Mouse (Mus musculus) frontal cortex, adult (tissue): ENCODE measurements around the gene Lbx1.

Source experiments
- ATAC-seq: cut with Nextera tagmentation; 2 replicates; pipeline ENCODE4 v1.9.2; 2017; ENCODE audit warnings: mild to moderate bottlenecking, moderate library complexity, mixed read lengths; ENCODE audit not compliant: low TSS enrichment

The Lbx1 gene

DNA sequence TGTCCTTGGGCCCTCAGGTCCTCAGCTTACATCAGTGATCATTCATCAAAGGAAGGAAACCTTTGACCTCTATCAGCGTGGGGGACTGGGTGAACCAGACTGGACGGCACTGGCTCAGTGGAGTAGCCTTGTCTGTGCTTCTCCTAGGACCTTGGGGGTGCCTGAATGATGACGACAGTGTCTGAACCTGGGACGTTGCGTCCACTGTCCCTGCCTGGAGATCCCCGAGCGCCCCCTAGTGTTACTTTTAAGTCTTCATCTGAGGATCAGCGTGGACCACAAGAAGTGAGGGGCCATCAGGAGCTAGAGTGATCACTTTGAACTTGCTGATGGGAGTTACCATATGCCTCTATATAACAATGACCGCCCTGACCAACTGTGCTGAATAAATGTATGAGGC lies 19.4 kb downstream of the Lbx1 start:
- ATAC-seq, result no peak

DNA sequence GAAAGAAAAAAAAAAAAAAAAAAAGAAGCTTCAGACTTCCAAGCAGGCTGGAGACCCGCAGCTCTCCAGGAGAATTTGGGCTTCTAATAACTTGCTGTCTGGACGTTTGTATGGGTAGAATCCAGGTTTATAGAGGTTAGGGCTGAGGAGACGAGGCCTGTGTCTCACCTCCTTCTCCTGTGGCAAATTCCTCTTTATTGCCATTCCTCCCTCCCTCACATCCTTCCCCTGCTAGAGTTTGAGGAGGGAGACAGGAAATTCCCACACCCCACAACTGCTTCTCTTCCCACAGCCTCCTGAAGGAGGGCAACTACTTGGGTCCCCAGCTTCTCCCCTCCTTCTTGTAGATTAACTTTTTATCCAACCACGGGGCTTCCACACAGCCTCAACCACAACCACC lies 20.2 kb downstream of the Lbx1 start:
- ATAC-seq, result no peak

DNA sequence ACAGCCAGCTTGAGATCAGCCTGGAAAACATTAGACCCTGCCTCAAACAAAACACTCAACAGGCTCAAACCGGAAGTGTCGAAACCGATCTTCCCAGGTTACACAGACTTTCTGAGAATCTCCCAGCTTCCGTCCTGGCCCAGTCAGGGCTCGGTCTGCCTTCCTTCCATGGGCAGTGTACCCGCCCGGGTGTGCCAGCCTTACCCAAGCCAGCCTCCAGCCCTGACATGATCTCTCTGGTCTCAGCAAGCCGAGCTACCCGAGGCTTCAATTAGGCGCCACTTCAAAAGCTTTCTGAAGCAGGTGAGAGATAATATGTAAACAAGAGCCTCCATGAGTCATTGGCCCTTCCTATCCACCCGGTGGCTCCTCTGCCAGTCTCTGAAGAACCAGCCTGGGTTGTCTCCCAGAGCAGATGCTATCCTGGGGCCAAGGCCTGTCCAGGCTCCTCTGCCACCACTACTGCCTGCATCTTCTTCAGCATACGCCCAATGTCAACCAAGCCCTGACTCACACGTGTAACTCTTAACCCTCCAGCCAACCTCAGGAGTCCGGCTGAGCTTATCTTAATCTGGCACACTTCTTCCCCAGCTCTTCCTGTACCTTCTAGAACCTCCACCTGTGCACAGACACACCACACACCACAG lies 25.7 kb downstream of the Lbx1 start:
- ATAC-seq, result no peak

DNA sequence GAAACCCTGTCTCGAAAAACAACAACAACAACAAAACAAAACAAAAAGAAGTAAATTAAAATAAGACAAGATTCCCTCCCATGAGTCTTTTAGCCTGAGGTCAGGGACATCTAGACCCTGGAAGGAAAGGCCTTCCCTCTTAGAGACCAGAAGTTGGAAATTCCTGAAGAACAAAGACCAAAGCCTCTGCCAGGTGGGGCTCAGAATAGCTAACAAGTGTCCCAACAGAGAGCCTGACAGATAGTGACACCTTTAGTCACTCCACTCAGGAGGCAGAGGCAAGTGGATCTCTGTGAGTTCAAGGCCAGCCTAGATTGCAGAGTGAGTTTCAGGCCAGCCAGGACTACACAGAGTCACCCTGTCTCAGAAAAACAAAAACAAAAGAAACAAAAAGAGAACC lies 26.4 kb downstream of the Lbx1 start:
- no peak for ATAC-seq

DNA sequence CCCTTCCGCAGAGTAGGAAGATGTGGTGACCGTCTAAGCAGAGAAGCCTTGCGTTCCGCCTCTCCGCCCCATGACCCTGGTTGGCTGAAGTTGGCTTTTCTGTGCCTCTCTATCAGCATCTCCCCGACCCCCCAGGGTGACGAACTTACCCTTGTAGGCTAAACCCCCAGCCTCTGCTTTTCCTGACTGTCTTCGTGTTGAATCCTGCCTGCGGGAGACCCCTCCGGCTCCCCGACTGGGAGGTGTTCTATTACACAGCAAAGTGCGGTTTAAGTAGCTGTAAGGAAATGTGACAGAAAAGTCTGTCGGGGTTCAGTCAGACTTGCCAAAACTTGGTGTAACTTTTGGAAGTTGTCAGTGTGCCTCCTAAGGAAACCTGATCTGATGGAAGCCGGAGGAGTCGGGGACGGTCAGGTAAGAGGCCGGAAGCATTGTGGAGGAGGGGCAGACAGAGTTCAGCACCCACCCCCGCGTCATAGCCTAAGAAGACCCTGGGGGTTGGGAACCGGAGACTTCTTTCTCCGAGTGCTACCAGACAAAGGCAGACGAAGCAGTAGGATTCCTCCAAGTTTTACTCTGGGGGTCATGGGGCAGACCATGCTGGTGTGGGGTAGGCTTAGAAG lies 27.1 kb downstream of the Lbx1 start:
- no peak for ATAC-seq

DNA sequence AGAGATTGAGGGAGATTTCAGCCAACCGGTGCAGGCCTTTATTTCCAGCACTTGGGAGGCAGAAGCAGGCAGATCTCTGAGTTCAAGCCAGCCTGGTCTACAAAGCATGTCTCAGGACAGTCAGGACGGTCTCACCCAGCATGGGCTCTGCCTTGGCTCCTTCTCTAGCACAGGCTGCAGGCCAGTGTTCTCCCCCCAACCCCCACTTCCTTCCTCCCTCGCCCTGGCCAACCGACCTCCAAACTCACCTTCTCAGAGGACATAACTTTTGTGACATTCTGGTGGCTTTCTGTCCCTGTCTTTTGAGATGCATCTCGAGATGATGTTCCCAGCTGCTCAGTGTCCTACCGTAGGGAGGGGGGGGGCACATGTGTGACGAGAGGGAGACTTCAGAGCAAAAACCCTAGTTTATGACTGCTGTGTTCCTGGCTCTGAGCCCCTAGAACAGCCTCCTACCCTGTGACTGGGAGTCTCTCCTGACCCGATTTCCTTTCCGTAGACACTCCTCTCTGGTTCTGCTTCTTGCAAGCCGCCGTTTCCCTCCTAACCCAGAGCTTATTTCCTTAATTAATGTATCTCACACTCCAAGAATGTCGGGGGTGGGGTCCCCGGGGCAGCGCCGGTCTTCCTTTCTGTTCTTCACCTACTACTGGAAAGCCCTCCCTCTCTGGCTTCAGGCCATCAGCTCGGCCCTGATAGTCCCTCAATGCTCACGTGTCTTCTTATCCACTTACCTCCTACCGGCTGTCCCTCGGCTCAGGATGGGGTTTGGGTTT lies 27.8 kb downstream of the Lbx1 start:
- no peak for ATAC-seq

DNA sequence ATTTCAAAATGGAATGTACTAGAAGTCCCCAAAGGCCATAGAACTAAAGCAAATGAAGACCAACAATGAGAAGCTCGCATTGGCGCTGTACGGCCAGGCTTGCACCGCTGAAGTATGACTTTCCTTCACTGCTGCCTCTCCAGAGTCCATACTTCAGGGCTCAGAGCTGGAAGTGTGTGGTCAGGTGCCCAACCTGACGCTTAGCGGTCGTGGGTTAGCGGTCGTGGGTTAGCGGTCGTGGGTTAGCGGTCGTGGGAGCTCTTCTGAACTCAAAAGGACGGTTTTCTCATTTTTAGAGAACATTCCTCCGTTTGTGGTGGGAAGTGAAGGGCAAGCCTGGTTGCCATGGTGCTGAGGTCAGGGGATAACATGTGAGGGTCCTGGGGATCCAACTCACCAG lies 28.5 kb downstream of the Lbx1 start:
- ATAC-seq, result no peak

DNA sequence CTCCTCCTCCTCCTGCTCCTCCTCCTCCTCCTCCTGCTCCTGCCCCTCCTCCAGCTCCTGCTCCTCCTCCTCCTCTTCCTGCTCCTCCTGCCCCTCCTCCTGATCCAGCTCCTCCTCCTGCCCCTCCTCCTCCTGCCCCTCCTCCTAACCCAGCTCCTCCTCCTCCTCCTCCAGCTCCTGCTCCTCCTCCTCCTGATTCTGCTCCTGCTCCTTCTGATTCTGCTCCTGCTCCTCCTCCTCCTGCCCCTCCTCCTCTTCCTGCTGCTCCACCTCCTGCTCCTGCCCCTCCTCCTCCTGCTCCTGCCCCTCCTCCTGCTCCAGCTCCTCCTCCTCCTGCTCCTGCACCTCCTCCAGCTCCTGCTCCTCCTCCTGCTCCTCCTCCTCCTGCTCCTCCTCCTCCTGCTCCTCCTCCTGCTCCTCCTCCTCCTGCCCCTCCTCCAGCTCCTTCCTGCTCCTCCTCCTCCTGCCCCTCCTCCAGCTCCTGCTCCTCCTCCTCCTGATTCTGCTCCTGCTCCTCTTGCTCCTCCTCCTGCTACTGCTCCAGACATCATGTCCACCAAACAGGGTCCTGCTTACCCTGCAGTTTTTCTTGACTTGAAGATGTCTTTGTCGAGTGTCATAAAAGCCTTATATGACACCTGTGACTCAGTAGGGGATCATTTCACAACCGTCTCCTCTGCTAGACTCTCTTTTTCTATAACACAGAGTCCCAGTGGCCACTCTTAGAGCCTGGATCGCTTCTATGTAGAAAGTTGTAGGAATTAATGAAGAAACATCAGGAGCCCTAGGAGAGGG lies 30.1 kb downstream of the Lbx1 start:
- no peak for ATAC-seq

DNA sequence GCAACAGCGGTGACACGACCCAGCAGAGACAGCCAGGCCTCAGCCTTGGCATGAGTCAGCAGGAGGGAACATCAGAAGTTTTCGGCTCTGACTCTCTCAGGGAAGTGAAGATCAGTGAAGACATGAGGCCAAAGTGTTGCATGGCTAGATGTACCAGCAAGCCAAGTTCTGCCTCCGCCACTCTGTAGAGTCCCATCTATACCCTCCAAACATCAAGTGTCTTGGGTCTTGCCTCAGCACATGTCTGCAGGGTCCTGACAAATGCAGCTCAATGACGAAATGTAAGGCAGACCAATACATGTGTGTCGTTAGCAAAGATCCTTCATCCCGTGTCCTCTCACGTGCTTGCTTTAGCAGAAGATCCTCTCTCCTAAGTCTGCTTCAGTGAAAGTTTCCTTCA lies 38.6 kb downstream of the Lbx1 start:
- ATAC-seq, result no peak

DNA sequence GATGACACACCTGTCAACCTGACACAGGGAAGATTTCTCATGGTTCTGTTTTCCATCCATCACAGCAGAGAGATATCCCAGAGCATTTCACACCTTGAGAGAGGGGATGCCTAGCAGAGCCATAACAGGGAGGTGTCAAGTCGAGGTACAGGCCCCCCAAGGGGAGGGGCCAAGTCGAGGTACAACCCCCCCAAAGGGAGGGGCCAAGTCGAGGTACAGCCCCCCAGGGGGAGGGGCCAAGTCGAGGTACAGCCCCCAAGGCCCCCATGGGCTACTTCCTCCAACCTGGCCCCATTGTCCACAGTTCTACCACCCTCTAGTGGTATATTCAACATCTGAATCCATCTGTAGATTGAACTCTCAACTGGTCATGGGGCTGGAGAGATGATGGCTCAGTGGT lies 41.0 kb downstream of the Lbx1 start:
- no peak for ATAC-seq
